Mouse (Mus musculus) erythroblast, embryonic 14.5 days (primary cell): ENCODE measurements around the gene Gm7579. TPM values are rescaled to one million over a fixed set of nuclear protein-coding genes. Genes with fewer than 3 reads are reported as not detected.
"Not testable (repeated sequence)": the region's sequence is repeated elsewhere in the genome, so short reads cannot be mapped to it uniquely, and the experiment has no call there.

Experiments
- H3K27me3 ChIP-seq: 2 replicates; pipeline ENCODE4 v1.6.1; 2012; ENCODE audit warnings: inconsistent platforms; ENCODE audit not compliant: control insufficient read depth
- H3K36me3 ChIP-seq: 2 replicates; pipeline ENCODE4 v1.6.1; 2012; ENCODE audit warnings: mild to moderate bottlenecking, inconsistent platforms; ENCODE audit not compliant: control insufficient read depth
- H3K4me1 ChIP-seq: 2 replicates; pipeline ENCODE4 v1.6.1; 2012; ENCODE audit warnings: inconsistent platforms; ENCODE audit not compliant: control insufficient read depth
- H3K4me3 ChIP-seq: replicated peaks from 2 replicates; pipeline ENCODE3; 2012; ENCODE audit warnings: moderate library complexity, mild to moderate bottlenecking, inconsistent platforms
- H3K9me3 ChIP-seq: 2 replicates; pipeline ENCODE4 v1.6.1; 2012; ENCODE audit warnings: low read length, inconsistent platforms, mixed read lengths; ENCODE audit not compliant: control insufficient read depth
- GATA1 ChIP-seq: IDR thresholded peaks from 2 replicates; pipeline ENCODE4 v1.6.1; 2012; ENCODE audit warnings: low read length, inconsistent platforms, mixed read lengths
- TAL1 ChIP-seq: IDR thresholded peaks from 3 replicates; pipeline ENCODE4 v1.6.1; 2012; ENCODE audit warnings: low read length, inconsistent platforms, mixed read lengths
- polyA plus RNA-seq: library from polyadenylated mRNA; stranded (reverse); fragments of >175 nt; gene quantifications from 2 replicates; pipeline ENCODE4 v1.2.3, GENCODE M21; 2012

Gm7579 gene
- polyA plus RNA-seq, 1 experiment: not detected

DNA sequence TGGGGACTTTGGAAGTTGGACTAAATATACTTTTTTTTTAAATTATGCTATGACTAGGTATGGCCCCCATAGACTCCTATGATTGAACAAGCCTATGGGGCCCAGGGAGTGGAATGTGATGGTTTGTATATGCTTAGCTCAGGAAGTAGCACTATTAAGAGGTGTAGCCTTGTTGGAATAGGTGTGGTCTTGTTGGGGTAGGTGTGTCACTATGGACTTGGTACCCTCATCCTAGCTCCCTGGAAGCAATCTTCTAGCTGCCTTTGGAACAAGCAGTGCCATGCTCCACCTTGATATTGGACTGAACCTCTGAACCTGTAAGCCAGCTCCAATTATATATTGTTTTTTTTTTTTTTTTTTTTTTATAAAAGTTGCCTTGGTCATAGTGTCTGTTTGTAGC, 6.2 kb upstream of the Gm7579 start:
- H3K9me3 ChIP-seq: no peaks in the 10 kb centered on the region

DNA sequence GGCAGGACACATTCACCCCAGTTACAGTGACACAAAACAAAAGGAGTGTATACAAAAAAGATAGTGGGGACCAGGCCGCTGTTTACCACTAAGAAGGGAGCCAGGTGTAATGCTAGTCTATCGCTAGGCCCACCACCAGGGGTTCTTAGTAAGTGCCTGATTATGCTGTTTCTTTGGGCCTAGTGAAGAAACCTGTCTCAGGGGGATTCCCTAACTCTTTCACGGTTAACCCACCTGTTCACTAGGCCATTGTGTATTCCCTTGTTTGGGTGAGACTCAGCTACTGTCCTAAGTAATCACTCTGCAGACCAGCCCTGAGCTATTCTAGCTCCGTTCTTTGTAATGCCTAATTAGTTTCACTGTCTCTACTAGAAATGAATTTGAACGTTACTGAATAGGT, 4.8 kb upstream of the Gm7579 start:
- H3K4me1 ChIP-seq, H3K9me3 ChIP-seq, H3K4me3 ChIP-seq, H3K36me3 ChIP-seq, H3K27me3 ChIP-seq: not testable (repeated sequence)

More for the DNA sequence above, 6.2 kb upstream of the Gm7579 start:
- TF ChIP-seq TAL1 (no peak), GATA1 (no peak)
- Histone ChIP-seq H3K27me3 (no peaks in the 10 kb centered on the region), H3K4me1 (no peaks in the 10 kb centered on the region), H3K4me3 (no peak overlapping the region), H3K36me3 (no peaks in the 10 kb centered on the region)

DNA sequence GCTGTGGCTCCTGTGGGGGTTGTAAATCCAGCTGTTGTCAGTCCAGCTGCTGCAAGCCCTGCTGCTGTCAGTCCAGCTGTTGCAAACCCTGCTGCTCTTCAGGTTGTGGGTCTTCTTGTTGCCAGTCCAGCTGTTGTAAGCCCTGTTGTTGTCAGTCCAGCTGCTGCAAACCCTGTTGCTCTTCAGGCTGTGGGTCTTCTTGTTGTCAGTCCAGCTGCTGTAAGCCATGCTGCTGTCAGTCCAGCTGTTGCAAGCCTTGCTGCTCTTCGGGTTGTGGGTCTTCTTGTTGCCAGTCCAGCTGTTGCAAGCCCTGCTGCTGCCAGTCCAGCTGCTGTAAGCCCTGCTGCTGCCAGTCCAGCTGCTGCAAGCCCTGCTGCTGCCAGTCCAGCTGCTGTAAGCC, 477 bp downstream of the Gm7579 start:
- not testable (repeated sequence) for H3K27me3 ChIP-seq, H3K36me3 ChIP-seq, H3K4me3 ChIP-seq, H3K9me3 ChIP-seq, H3K4me1 ChIP-seq

DNA sequence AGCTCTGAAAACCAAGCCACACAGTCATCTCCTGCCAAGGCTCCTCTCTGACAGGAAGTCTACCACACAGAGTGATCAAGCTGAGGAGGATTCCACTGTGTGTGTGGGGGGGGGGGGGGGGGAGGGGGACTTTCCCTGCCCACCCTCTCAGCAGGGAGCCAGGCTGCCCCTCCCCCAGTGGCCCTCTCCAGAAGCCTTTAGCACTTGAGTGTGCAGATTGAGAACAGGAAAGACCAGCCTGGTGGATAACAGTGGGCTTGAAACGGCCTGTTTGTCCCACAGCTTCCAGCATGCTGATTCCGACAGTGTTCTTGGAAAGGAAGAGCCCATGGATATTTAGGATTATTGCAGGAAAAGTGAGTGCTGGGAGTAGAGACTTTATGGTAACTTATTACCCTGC, 12.9 kb downstream of the Gm7579 start:
- Histone ChIP-seq H3K4me1 (no peaks in the 10 kb centered on the region), H3K4me3 (no peak overlapping the region), H3K9me3 (peaks cover 12% of the 10 kb centered on the region), H3K36me3 (no peaks in the 10 kb centered on the region), H3K27me3 (no peaks in the 10 kb centered on the region)
- TF ChIP-seq TAL1: no peak
- no peak for TF ChIP-seq GATA1

DNA sequence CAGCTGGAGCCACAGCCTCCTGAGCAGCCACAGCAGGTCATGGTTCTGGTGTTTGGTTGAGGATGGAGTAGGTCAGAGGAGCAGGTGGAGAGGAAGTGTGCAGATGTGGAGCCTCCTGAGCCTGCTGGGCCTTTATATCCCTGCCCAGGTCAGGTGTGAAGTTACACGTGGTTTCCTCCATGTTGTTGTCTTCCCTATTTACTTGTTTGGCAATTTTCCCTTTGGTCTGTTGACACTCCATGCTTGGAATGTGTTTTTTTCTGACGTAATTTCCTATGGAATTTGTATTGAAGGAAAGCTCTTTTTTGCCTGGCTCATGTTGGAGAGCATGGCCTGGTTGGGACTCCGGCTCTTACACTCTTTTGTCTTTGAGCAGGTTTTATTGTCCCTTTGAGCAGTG, 18.2 kb downstream of the Gm7579 start, which contains the start of gene Krtap5-5:
TSS of gene Krtap5-5 (minus strand) at position 101 of the 400 bp plus-strand sequence.
- not testable (repeated sequence) for H3K27me3 ChIP-seq, H3K4me1 ChIP-seq, H3K36me3 ChIP-seq, H3K9me3 ChIP-seq, H3K4me3 ChIP-seq

DNA sequence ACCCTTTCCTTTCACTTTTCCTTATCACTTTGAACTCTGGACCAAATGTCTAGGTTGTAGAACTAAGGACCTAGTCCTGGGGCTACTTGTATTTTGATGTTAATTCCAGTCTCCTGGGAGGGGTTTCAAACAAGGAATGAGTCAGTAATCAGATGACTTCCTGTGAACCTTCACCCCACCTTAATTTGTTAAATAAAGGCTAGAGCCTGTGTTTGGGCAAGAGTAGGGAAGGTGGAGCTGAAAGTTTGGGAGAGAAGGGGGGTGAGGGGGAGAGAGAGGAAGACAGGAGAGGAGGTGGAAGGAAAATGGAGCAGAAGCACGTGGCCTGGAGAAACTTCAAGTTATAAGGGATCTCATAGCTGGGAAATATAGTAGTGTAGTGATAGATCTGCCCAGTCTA, 19.9 kb downstream of the Gm7579 start:
- Histone ChIP-seq H3K36me3 (no peaks in the 10 kb centered on the region), H3K9me3 (peaks cover 10% of the 10 kb centered on the region), H3K27me3 (no peaks in the 10 kb centered on the region), H3K4me1 (no peaks in the 10 kb centered on the region), H3K4me3 (no peak overlapping the region)
- TF ChIP-seq GATA1 (no peak), TAL1 (no peak)

DNA sequence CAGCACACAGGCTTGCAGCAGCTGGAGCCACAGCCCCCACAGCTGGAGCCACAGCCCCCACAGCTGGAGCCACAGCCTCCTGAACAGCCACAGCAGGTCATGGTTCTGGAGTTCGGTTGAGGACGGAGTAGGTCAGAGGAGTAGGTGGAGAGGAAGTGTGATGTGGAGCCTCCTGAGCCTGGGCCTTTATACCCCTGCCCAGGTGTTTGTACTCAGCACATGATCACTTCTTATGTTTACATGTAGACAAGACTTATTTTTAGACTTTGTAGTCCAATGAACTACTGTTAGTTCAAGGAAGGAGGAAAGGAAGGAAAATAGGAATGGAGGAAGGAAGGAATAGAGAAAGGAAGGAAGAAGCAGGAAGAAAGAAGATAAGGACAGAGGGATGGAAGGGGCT, 29.3 kb downstream of the Gm7579 start, which contains the start of gene Gm40460:
TSS of gene Gm40460 (minus strand) at position 101 of the 400 bp plus-strand sequence.
- no peak within 1 kb of the TSS for H3K4me3 ChIP-seq
- no peaks in the 10 kb centered on the region for H3K36me3 ChIP-seq
- H3K9me3 ChIP-seq: peaks cover 15% of the 10 kb centered on the region
- TF ChIP-seq TAL1 (no peak), GATA1 (no peak)
- H3K27me3 ChIP-seq: no peaks in the 10 kb centered on the region
- no peaks in the 10 kb centered on the region for H3K4me1 ChIP-seq

DNA sequence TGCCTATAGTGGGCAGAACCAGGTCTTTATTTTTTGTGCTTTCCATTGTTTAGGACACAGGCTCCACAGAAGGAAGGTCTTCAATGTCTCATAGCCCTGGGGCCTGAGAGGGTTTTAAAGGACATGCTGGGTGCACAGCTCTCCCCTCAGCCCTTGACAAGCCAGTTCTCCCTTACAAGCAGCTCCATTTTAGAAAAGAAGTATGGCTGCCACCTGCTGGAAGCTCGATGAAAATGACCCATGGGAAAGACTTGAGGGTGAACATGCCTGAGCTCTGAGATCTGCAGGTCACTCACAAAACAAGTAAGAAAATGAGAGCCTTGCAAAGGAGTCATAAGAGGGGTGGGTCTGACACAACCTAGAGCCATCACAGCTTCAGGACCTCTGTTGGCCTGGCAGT, 38.2 kb downstream of the Gm7579 start:
- no peak for TF ChIP-seq GATA1
- TF ChIP-seq TAL1: no peak
- Histone ChIP-seq H3K36me3 (no peaks in the 10 kb centered on the region), H3K9me3 (no peaks in the 10 kb centered on the region), H3K4me3 (no peak overlapping the region), H3K4me1 (no peaks in the 10 kb centered on the region), H3K27me3 (no peaks in the 10 kb centered on the region)

DNA sequence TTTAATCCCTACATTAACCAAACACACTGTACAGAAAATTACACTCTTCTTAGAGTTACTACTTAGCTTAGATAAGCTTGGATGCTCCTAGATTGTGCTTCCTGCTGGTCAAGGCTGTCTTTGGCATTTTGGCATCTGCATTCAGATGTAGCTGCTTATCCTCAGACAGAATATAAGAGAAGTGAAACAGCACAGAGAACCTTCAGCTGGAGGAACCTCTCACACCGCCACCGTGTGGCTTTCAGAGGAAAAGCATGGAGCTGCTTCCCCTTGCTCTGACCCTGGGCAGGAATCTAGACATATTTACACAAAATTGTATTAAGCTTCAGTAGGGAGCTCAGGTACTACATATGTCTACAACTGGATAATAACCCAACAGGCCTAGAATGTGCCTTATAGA, 43.9 kb downstream of the Gm7579 start:
- H3K36me3 ChIP-seq: no peaks in the 10 kb centered on the region

DNA sequence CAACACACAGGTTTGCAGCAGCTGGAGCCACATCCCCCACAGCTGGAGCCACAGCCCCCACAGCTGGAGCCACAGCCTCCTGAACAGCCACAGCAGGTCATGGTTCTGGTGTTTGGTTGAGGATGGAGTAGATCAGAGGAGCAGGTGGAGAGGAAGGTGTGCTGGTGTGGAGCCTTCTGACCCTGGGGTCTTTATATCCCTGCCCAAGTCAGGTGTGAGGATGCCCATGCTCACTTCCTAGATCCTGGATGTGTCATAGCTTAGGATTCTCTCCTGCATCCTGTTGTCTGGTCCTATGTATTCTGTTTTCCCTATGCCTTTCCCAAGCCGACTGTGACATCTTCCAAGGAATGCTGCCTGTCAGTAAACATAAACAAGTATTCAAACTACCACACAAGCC, 46.6 kb downstream of the Gm7579 start, which contains the start of gene Gm2431:
TSS of gene Gm2431 (minus strand) at position 101 of the 400 bp plus-strand sequence.
- not testable (repeated sequence) for H3K4me3 ChIP-seq, H3K27me3 ChIP-seq, H3K4me1 ChIP-seq, H3K36me3 ChIP-seq, H3K9me3 ChIP-seq

More for the DNA sequence above, 43.9 kb downstream of the Gm7579 start:
- Histone ChIP-seq H3K4me1 (no peaks in the 10 kb centered on the region), H3K4me3 (no peak overlapping the region), H3K9me3 (no peaks in the 10 kb centered on the region), H3K27me3 (peaks cover 2% of the 10 kb centered on the region; the same call in 1 of the 2 replicates)
- TF ChIP-seq TAL1 (no peak), GATA1 (no peak)

Other genes with a start within 250 kb of the Gm7579 start
- gene Mob2, start 150.8 kb upstream of the Gm7579 start, polyA plus RNA-seq: 24.8 and 29.2 TPM in 2 replicates
- 7.6 and 9.7 TPM in 2 replicates for gene Dusp8, start 116.0 kb upstream of the Gm7579 start, polyA plus RNA-seq
- gene Gm45618, start 91.1 kb upstream of the Gm7579 start, polyA plus RNA-seq: not detected in 2 replicates
- gene Gm39115, start 75.8 kb upstream of the Gm7579 start, polyA plus RNA-seq: not detected in 2 replicates
- gene Gm45337, start 67.3 kb upstream of the Gm7579 start, polyA plus RNA-seq: not detected in 2 replicates
- gene Gm29735, start 54.7 kb upstream of the Gm7579 start, polyA plus RNA-seq: not detected in 2 replicates
- not detected in 2 replicates for gene Gm4553, start 46.1 kb upstream of the Gm7579 start, polyA plus RNA-seq
- gene Krtap5-2, start 35.9 kb upstream of the Gm7579 start, polyA plus RNA-seq: not detected in 2 replicates
- gene Gm10153, start 21.5 kb upstream of the Gm7579 start, polyA plus RNA-seq: not detected in 2 replicates
- not detected in 2 replicates for gene Krtap5-3, start 10.5 kb upstream of the Gm7579 start, polyA plus RNA-seq
- gene Krtap5-5, start 18.1 kb downstream of the Gm7579 start, polyA plus RNA-seq: 0.03 TPM in 1 of 2 replicates, not detected in the other
- not detected in 2 replicates for gene Gm40460, start 29.2 kb downstream of the Gm7579 start, polyA plus RNA-seq
- not detected in 2 replicates for gene Gm2431, start 46.5 kb downstream of the Gm7579 start, polyA plus RNA-seq
- not detected in 2 replicates for gene Gm4559, start 62.5 kb downstream of the Gm7579 start, polyA plus RNA-seq
- not detected in 2 replicates for gene Krtap5-1, start 85.3 kb downstream of the Gm7579 start, polyA plus RNA-seq
- gene Krtap5-4, start 91.7 kb downstream of the Gm7579 start, polyA plus RNA-seq: not detected in 2 replicates
- gene Ifitm10, start 161.9 kb downstream of the Gm7579 start, polyA plus RNA-seq: 0.36 and 0.47 TPM in 2 replicates
- gene Gm49369, start 170.8 kb downstream of the Gm7579 start, polyA plus RNA-seq: 19.7 and 19.8 TPM in 2 replicates
- gene Ctsd, start 176.2 kb downstream of the Gm7579 start, polyA plus RNA-seq: 14.4 and 21.7 TPM in 2 replicates
- gene Syt8, start 223.0 kb downstream of the Gm7579 start, polyA plus RNA-seq: not detected in 2 replicates
- 0.22 TPM in 1 of 2 replicates, not detected in the other for gene Tnni2, start 229.9 kb downstream of the Gm7579 start, polyA plus RNA-seq
- 0.05 and 0.21 TPM in 2 replicates for gene Lsp1, start 248.9 kb downstream of the Gm7579 start, polyA plus RNA-seq